Comparison of ENCODE assay signal across 13 mouse cellular contexts in genomic region chr2:51090049-51090448, GRCm38 (mm10). TPM values are rescaled to one million over a fixed set of nuclear protein-coding genes. Genes with fewer than 3 reads are reported as not detected.
DNase-seq lines count a peak whose midpoint lies in the region; ATAC-seq and TF ChIP-seq lines count a peak whose summit lies in the region.
"Had no signal": no experiment of that assay in that cellular context is flagged by ENCODE, and none has a peak within 500 bp of the region (broad histone marks: within the 10 kb centered on the region; RNA-seq: fewer than 3 reads in every experiment).

No protein-coding gene starts in this region.

- peaks cover 5% of the 10 kb centered on the region; the same call in 1 of the 2 replicates for H3K27me3 ChIP-seq in forebrain, embryonic 10.5 days (ENCODE audit: poor library complexity, severe bottlenecking)
- H3K27me3 ChIP-seq in forebrain, postnatal 0 days (ENCODE audit: insufficient read depth, low read length): no peaks in the 10 kb centered on the region
- no peaks in the 10 kb centered on the region for H3K27me3 ChIP-seq in neural tube, embryonic 12.5 days (replicated peaks)
- no peaks in the 10 kb centered on the region for H3K27me3 ChIP-seq in hindbrain, embryonic 16.5 days (replicated peaks; ENCODE audit: control insufficient read depth, insufficient read depth, low read length)
- H3K27me3 ChIP-seq: megakaryocyte, embryonic 14.5 days had no signal

- H3K4me3 ChIP-seq in forebrain, embryonic 10.5 days: no peak overlapping the region
- H3K4me3 ChIP-seq in forebrain, postnatal 0 days (ENCODE audit: low read depth, low read length): no peak overlapping the region
- H3K4me3 ChIP-seq in neural tube, embryonic 12.5 days: no peak overlapping the region
- no peak overlapping the region for H3K4me3 ChIP-seq in hindbrain, embryonic 16.5 days (ENCODE audit: low read length)
- H3K4me3 ChIP-seq: megakaryocyte, embryonic 14.5 days had no signal

- no peak for TF ChIP-seq CTCF in forebrain, postnatal 0 days (IDR thresholded peaks at IDR 0.05; ENCODE audit: low read depth)

- peak overlapping the region; percentile 76; the same call in 1 of the 2 replicates for H3K27ac ChIP-seq in forebrain, embryonic 10.5 days
- H3K27ac ChIP-seq in forebrain, postnatal 0 days (ENCODE audit: low read depth, low read length): no peak overlapping the region
- H3K27ac ChIP-seq in neural tube, embryonic 12.5 days: no peak overlapping the region
- H3K27ac ChIP-seq in hindbrain, embryonic 16.5 days (ENCODE audit: low read depth, low read length): no peak overlapping the region

- ATAC-seq in forebrain, postnatal 0 days: no peak
- 0 out of 2 replicates have a peak, but pooled peaks have one; percentile 52 for ATAC-seq in neural tube, embryonic 12.5 days (ENCODE audit: low FRiP score, low read depth)
- peak; percentile 48; the same call in 1 of the 2 replicates for ATAC-seq in hindbrain, embryonic 16.5 days
- ATAC-seq: intestine, embryonic 16.5 days had no signal

- DNase-seq in forebrain, embryonic 10.5 days (ENCODE audit: extremely low spot score, low spot score): peak; percentile 23
- DNase-seq in forebrain, postnatal 0 days: no peak
- no peak for DNase-seq in neural tube, embryonic 10.5 days (ENCODE audit: extremely low spot score, low spot score)
- DNase-seq in right cerebral cortex, adult 2 months (ENCODE audit: low spot score in 2 of 2): no peak
- DNase-seq in testis, postnatal 10 days (ENCODE audit: low spot score): no peak
- no peak for DNase-seq in layer of hippocampus, postnatal 10 days (ENCODE audit: low spot score in 2 of 2)
- DNase-seq: adrenal gland, adult 8-10 months; cerebellum, postnatal 25 days; kidney, postnatal 36 days had no signal

- H3K4me1 ChIP-seq in forebrain, embryonic 10.5 days: peaks cover 52% of the 10 kb centered on the region
- H3K4me1 ChIP-seq in forebrain, postnatal 0 days (ENCODE audit: insufficient read depth): peaks cover 15% of the 10 kb centered on the region; the same call in 1 of the 2 replicates
- H3K4me1 ChIP-seq in neural tube, embryonic 12.5 days: peaks cover 31% of the 10 kb centered on the region
- H3K4me1 ChIP-seq in hindbrain, embryonic 16.5 days (ENCODE audit: control insufficient read depth, insufficient read depth, low read depth, low read length): peaks cover 13% of the 10 kb centered on the region
- H3K4me1 ChIP-seq: megakaryocyte, embryonic 14.5 days had no signal

- no peaks in the 10 kb centered on the region for H3K36me3 ChIP-seq in forebrain, embryonic 10.5 days (replicated peaks)
- no peaks in the 10 kb centered on the region for H3K36me3 ChIP-seq in forebrain, postnatal 0 days (ENCODE audit: insufficient read depth)
- no peaks in the 10 kb centered on the region for H3K36me3 ChIP-seq in neural tube, embryonic 12.5 days
- H3K36me3 ChIP-seq in hindbrain, embryonic 16.5 days (ENCODE audit: control insufficient read depth, insufficient read depth, low read length): no peaks in the 10 kb centered on the region

- H3K4me2 ChIP-seq in forebrain, postnatal 0 days (ENCODE audit: low read depth): no peak overlapping the region
- no peak overlapping the region for H3K4me2 ChIP-seq in neural tube, embryonic 12.5 days (replicated peaks)
- no peak overlapping the region for H3K4me2 ChIP-seq in hindbrain, embryonic 16.5 days (ENCODE audit: low read length)

- WGBS in forebrain, embryonic 10.5 days: 32% methylated on average over 8 of the region's 8 CpGs
- WGBS in forebrain, postnatal 0 days: 11% methylated on average over 8 of the region's 8 CpGs
- WGBS in neural tube, embryonic 12.5 days: 21% methylated on average over 8 of the region's 8 CpGs
- whole genome bisulfite sequencing in hindbrain, embryonic 16.5 days: 19% methylated on average over 8 of the region's 8 CpGs

- H3K9me3 ChIP-seq in forebrain, embryonic 10.5 days: no peaks in the 10 kb centered on the region
- H3K9me3 ChIP-seq in forebrain, postnatal 0 days (ENCODE audit: low read length): no peaks in the 10 kb centered on the region
- H3K9me3 ChIP-seq in neural tube, embryonic 12.5 days: no peaks in the 10 kb centered on the region
- H3K9me3 ChIP-seq in hindbrain, embryonic 16.5 days (ENCODE audit: control insufficient read depth, low read length): no peaks in the 10 kb centered on the region

- H3K9ac ChIP-seq in forebrain, postnatal 0 days: no peak overlapping the region
- no peak overlapping the region for H3K9ac ChIP-seq in neural tube, embryonic 12.5 days
- H3K9ac ChIP-seq in hindbrain, embryonic 16.5 days (ENCODE audit: low read depth, low read length): no peak overlapping the region

RNA-seq across cellular contexts. Expression of gene Rnd3, which starts 58.9 kb away (rescaled TPM):
- polyA plus RNA-seq in forebrain, embryonic 10.5 days (2016; fragmentation: Nextera tagmentation; extraction: Ambion mirVana): 92.6 and 97.4 TPM in 2 replicates
- 78.8 and 103 TPM in 2 replicates for total RNA-seq in forebrain, postnatal 0 days (2014; rRNA removed)
- polyA plus RNA-seq in forebrain, postnatal 0 days (2015; fragmentation: Nextera tagmentation; extraction: Ambion mirVana): 62.3 and 72.7 TPM in 2 replicates
- polyA plus RNA-seq in neural tube, embryonic 12.5 days (2016; fragmentation: Nextera tagmentation; extraction: Ambion mirVana): 257 and 270 TPM in 2 replicates
- polyA plus RNA-seq in hindbrain, embryonic 16.5 days (2015; fragmentation: Nextera tagmentation; extraction: Ambion mirVana): 82.6 and 106 TPM in 2 replicates
- 10 to 100 TPM; 26.3 to 27.8 TPM for total RNA-seq in layer of hippocampus, postnatal 10 days (2021)
